Mouse (Mus musculus) midbrain, embryonic 16.5 days (tissue): ENCODE data around the gene Inafm1. TPM values are rescaled to one million over a fixed set of nuclear protein-coding genes. Genes with fewer than 3 reads are reported as not detected.
"Not testable (repeated sequence)": the region's sequence is repeated elsewhere in the genome, so short reads cannot be mapped to it uniquely, and the experiment has no call there.

Experiments used
- ATAC-seq: fragments of 200-750 bp; cut with Nextera tagmentation; 2 replicates; pipeline ENCODE4 v1.8.0; 2017; ENCODE audit warnings: moderate TSS enrichment
- H3K27ac ChIP-seq: fragments of 300-500 bp; sonication (generic); 2 replicates; pipeline ENCODE4 v1.5.1; 2014; ENCODE audit warnings: mild to moderate bottlenecking, low read length, mixed read lengths
- H3K27me3 ChIP-seq: fragments of 300-500 bp; sonication (generic); 2 replicates; pipeline ENCODE4 v1.6.1; 2014; ENCODE audit warnings: low read depth, low read length, mixed read lengths; ENCODE audit not compliant: control insufficient read depth, insufficient read depth
- H3K36me3 ChIP-seq: fragments of 300-500 bp; sonication (generic); 2 replicates; pipeline ENCODE4 v1.6.1; 2014; ENCODE audit warnings: mild to moderate bottlenecking, low read length, moderate library complexity, mixed read lengths; ENCODE audit not compliant: control insufficient read depth, insufficient read depth
- H3K4me1 ChIP-seq: fragments of 300-500 bp; sonication (generic); 2 replicates; pipeline ENCODE4 v1.6.1; 2014; ENCODE audit warnings: mild to moderate bottlenecking, low read length, mixed read lengths; ENCODE audit not compliant: control insufficient read depth, insufficient read depth
- H3K4me2 ChIP-seq: fragments of 300-500 bp; sonication (generic); 2 replicates; pipeline ENCODE4 v1.6.1; 2014; ENCODE audit warnings: mild to moderate bottlenecking, low read length, mixed read lengths
- H3K4me3 ChIP-seq: fragments of 300-500 bp; sonication (generic); 2 replicates; pipeline ENCODE4 v1.5.1; 2014; ENCODE audit warnings: low read depth, mild to moderate bottlenecking, low read length, moderate library complexity, mixed read lengths
- H3K9ac ChIP-seq: fragments of 300-500 bp; sonication (generic); 2 replicates; pipeline ENCODE4 v1.6.1; 2014; ENCODE audit warnings: low read depth, low read length, mixed read lengths
- H3K9me3 ChIP-seq: fragments of 300-500 bp; sonication (generic); replicated peaks from 2 replicates; pipeline ENCODE4 v1.6.1; 2014; ENCODE audit warnings: mild to moderate bottlenecking, low read length, mixed read lengths; ENCODE audit not compliant: control insufficient read depth, poor library complexity, severe bottlenecking
- WGBS: fragments of 180-500 bp; shearing (Covaris S2); extraction: QIAGEN DNeasy Blood & Tissue Kit; methylation state at CpG from one replicate; pipeline ENCODE4 v1.1.7; 2014; 5-methylcytosine and 5-hydroxymethylcytosine counted together
- polyA plus RNA-seq: library from polyadenylated mRNA; unstranded; fragments of >200 nt; fragmentation: Nextera tagmentation; extraction: Ambion mirVana; gene quantifications from 2 replicates; pipeline ENCODE4 v1.2.1, GENCODE M21; 2015

Inafm1 gene
- polyA plus RNA-seq, 1 experiment from 2014 or later, result 49.3 TPM

- Histone ChIP-seq H3K27ac (peak overlapping the region; percentile 70), H3K9me3 (no peaks in the 10 kb centered on the region), H3K4me3 (peak overlapping the region; percentile 78), H3K4me1 (peaks cover 41% of the 10 kb centered on the region), H3K4me2 (peak overlapping the region; percentile 97), H3K27me3 (no peaks in the 10 kb centered on the region), H3K36me3 (peaks cover 3% of the 10 kb centered on the region), H3K9ac (peak overlapping the region; percentile 85)
- no peak for ATAC-seq
- under 1% methylated on average over 46 of the region's 49 CpGs for WGBS
These were observed 38.7 kb upstream of the Inafm1 start for GRCm38 (mm10) chr7:16312011-16312671.

GRCm38 (mm10) chr7:16311453-16312004, 38.1 kb upstream of the Inafm1 start:
- H3K9me3 ChIP-seq, result no peaks in the 10 kb centered on the region
- H3K27me3 ChIP-seq, result no peaks in the 10 kb centered on the region
- H3K36me3 ChIP-seq, result 0 out of 2 replicates have a peak, but pooled peaks cover 2% of the 10 kb centered on the region
- under 1% methylated on average over 14 of the region's 14 CpGs for WGBS
- H3K9ac ChIP-seq, result peak overlapping the region; percentile 85
- peak overlapping the region; percentile 97 for H3K4me2 ChIP-seq
- peaks cover 41% of the 10 kb centered on the region for H3K4me1 ChIP-seq
- H3K4me3 ChIP-seq, result peak overlapping the region; percentile 78
- ATAC-seq, result peak; percentile 2; the same call in 1 of the 2 replicates
- peak overlapping the region; percentile 70 for H3K27ac ChIP-seq

GRCm38 (mm10) chr7:16310521-16311452, 37.4 kb upstream of the Inafm1 start:
- peak overlapping the region; percentile 78 for H3K4me3 ChIP-seq
- H3K4me1 ChIP-seq, result peaks cover 41% of the 10 kb centered on the region
- ATAC-seq, result peak; percentile 18
- no peaks in the 10 kb centered on the region for H3K27me3 ChIP-seq
- no peaks in the 10 kb centered on the region for H3K9me3 ChIP-seq
- peak overlapping the region; percentile 75 for H3K27ac ChIP-seq
- peak overlapping the region; percentile 97 for H3K4me2 ChIP-seq
- H3K36me3 ChIP-seq, result no peaks in the 10 kb centered on the region
- peak overlapping the region; percentile 81 for H3K9ac ChIP-seq
- under 1% methylated on average over 27 of the region's 31 CpGs for WGBS

- Histone ChIP-seq H3K27me3 (no peaks in the 10 kb centered on the region), H3K9ac (peak overlapping the region; percentile 81), H3K36me3 (no peaks in the 10 kb centered on the region), H3K4me2 (peak overlapping the region; percentile 97), H3K4me3 (peak overlapping the region; percentile 78), H3K27ac (peak overlapping the region; percentile 75), H3K4me1 (peaks cover 41% of the 10 kb centered on the region), H3K9me3 (no peaks in the 10 kb centered on the region)
- under 1% methylated on average over 27 of the region's 56 CpGs for WGBS
- ATAC-seq, result peak; percentile 9
These were observed 36.7 kb upstream of the Inafm1 start for GRCm38 (mm10) chr7:16310020-16310520.

- Histone ChIP-seq H3K4me1 (peaks cover 38% of the 10 kb centered on the region), H3K9me3 (no peaks in the 10 kb centered on the region), H3K27ac (peak overlapping the region; percentile 75), H3K27me3 (no peaks in the 10 kb centered on the region), H3K4me2 (peak overlapping the region; percentile 97), H3K36me3 (no peaks in the 10 kb centered on the region), H3K9ac (peak overlapping the region; percentile 81), H3K4me3 (peak overlapping the region; percentile 78)
- ATAC-seq, result peak; percentile 22; the same call in 1 of the 2 replicates
- under 1% methylated on average over 43 of the region's 61 CpGs for WGBS
These were observed 36.1 kb upstream of the Inafm1 start for GRCm38 (mm10) chr7:16309318-16310019.

GRCm38 (mm10) chr7:16308555-16309317, 35.3 kb upstream of the Inafm1 start:
- no peak for ATAC-seq
- no peaks in the 10 kb centered on the region for H3K36me3 ChIP-seq
- peaks cover 33% of the 10 kb centered on the region for H3K4me1 ChIP-seq
- H3K4me2 ChIP-seq, result peak overlapping the region; percentile 97
- no peaks in the 10 kb centered on the region for H3K27me3 ChIP-seq
- H3K4me3 ChIP-seq, result peak overlapping the region; percentile 78
- peak overlapping the region; percentile 14 for H3K27ac ChIP-seq
- peak overlapping the region; percentile 81 for H3K9ac ChIP-seq
- WGBS, result 47% methylated on average over 16 of the region's 16 CpGs
- no peaks in the 10 kb centered on the region for H3K9me3 ChIP-seq

- H3K36me3 ChIP-seq, H3K9me3 ChIP-seq, H3K27me3 ChIP-seq, ATAC-seq: not testable (repeated sequence)
- Histone ChIP-seq H3K4me1 (peaks cover 27% of the 10 kb centered on the region), H3K4me2 (peak within 1 kb of the TSS; percentile 97), H3K27ac (peak within 1 kb of the TSS; percentile 14), H3K9ac (peak within 1 kb of the TSS; percentile 81), H3K4me3 (peak within 1 kb of the TSS; percentile 78)
- WGBS, result 72% methylated on average over 1 of the region's 1 CpGs
These were observed 34.7 kb upstream of the Inafm1 start, which contains the start of gene Bbc3 for GRCm38 (mm10) chr7:16308093-16308492. Gene Bbc3 (plus strand): TSS chr7:16308393.

GRCm38 (mm10) chr7:16307141-16307540, 33.7 kb upstream of the Inafm1 start:
- not testable (repeated sequence) for H3K36me3 ChIP-seq, ATAC-seq, H3K4me3 ChIP-seq

More at GRCm38 (mm10) chr7:16307141-16307540, 33.7 kb upstream of the Inafm1 start:
- H3K4me2 ChIP-seq, H3K9ac ChIP-seq, H3K9me3 ChIP-seq, H3K27me3 ChIP-seq, H3K27ac ChIP-seq: not testable (repeated sequence)
- H3K4me1 ChIP-seq, result peaks cover 17% of the 10 kb centered on the region
- WGBS, result 72% methylated on average over 6 of the region's 6 CpGs
